Mouse (Mus musculus) liver, adult 2 months (tissue): ENCODE results near the gene Tmem217.

Source experiments
- CTCF ChIP-seq: fragments of 200-500 bp; IDR thresholded peaks from 2 replicates; pipeline ENCODE4 v1.5.1; 2011; ENCODE audit warnings: low read depth, low read length, control low read depth
- POLR2A ChIP-seq: fragments of 200-500 bp; IDR thresholded peaks from 2 replicates; pipeline ENCODE4 v1.6.1; 2011; ENCODE audit warnings: low read length, control low read depth; ENCODE audit not compliant: insufficient read depth; ENCODE audit errors: extremely low read depth

- TF ChIP-seq CTCF = no peak
- no peak for TF ChIP-seq POLR2A
These were observed 32.1 kb upstream of the Tmem217 start for GRCm38 (mm10) chr17:29584306-29584705.
